ENCODE assay signal across 25 mouse cellular contexts in the genomic region with DNA sequence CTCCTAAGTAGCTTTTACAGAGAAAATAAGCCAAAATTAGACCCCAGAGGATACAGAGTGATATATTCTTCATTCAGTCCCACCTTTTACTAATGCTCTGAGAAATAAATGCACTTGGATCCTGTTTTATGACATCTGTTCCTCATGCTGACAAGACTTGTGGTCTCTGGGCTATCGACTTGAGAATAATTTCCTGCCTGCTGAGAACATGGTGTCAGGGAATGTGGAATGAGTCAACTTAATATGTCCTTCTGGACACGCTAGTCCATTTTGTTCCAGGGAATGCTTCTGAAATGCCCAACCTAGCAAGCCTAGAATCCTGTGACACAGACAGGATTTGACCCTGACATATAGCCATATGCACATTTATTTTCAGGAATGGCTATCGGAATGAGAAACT. TPM values are rescaled to one million over a fixed set of nuclear protein-coding genes. Genes with fewer than 3 reads are reported as not detected.
DNase-seq lines count a peak whose midpoint lies in the region; ATAC-seq and TF ChIP-seq lines count a peak whose summit lies in the region.
"Had no signal": no experiment of that assay in that cellular context is flagged by ENCODE, and none has a peak within 500 bp of the region (broad histone marks: within the 10 kb centered on the region; RNA-seq: fewer than 3 reads in every experiment).

No protein-coding gene starts in this region.

- no peak overlapping the region for H3K9ac ChIP-seq in liver, postnatal 0 days (replicated peaks)
- H3K9ac ChIP-seq: heart, embryonic 15.5 days; hindbrain, embryonic 13.5 days had no signal

- TF ChIP-seq CTCF in liver, postnatal 0 days (IDR thresholded peaks at IDR 0.05; ENCODE audit: low read depth): no peak

- no peaks in the 10 kb centered on the region for H3K27me3 ChIP-seq in liver, postnatal 0 days (ENCODE audit: insufficient read depth, low read length)
- H3K27me3 ChIP-seq: heart, embryonic 15.5 days; hindbrain, embryonic 13.5 days had no signal

- 70% methylated on average over 3 of the region's 3 CpGs for WGBS in liver, postnatal 0 days (ENCODE audit: insufficient replicate concordance)

- DNase-seq in cerebellum, postnatal 4 days (ENCODE audit: low spot score in 2 of 2): no peak
- DNase-seq in cerebellum, adult 8-10 months: peak; percentile 43
- peak; percentile 37 to 74 for DNase-seq in cerebellum, postnatal 14 days
- no peak for DNase-seq in spleen, adult 12 weeks (ENCODE audit: low spot score)
- no peak for DNase-seq in left cerebral cortex, postnatal 4 days
- no peak for DNase-seq in liver, postnatal 0 days
- DNase-seq: adrenal gland, postnatal 14 days; gastrocnemius, postnatal 36 days; heart, adult 18-20 months; heart, postnatal 14 days; kidney, adult 11 months had no signal

- no peaks in the 10 kb centered on the region for H3K9me3 ChIP-seq in liver, postnatal 0 days (ENCODE audit: low read length)
- H3K9me3 ChIP-seq: embryonic facial prominence, embryonic 10.5 days; forebrain, embryonic 10.5 days; heart, embryonic 10.5 days; heart, embryonic 15.5 days; hindbrain, embryonic 13.5 days had no signal

- intact Hi-C loops in left cerebral cortex, postnatal 4 days (cut with DNase I): no loop called here

- no peak overlapping the region for H3K4me2 ChIP-seq in liver, postnatal 0 days (ENCODE audit: low read depth, low read length)
- H3K4me2 ChIP-seq: heart, embryonic 15.5 days; hindbrain, embryonic 13.5 days had no signal

- H3K36me3 ChIP-seq in liver, postnatal 0 days (replicated peaks; ENCODE audit: insufficient read depth, low read length): no peaks in the 10 kb centered on the region
- H3K36me3 ChIP-seq: embryonic facial prominence, embryonic 10.5 days; forebrain, embryonic 10.5 days; heart, embryonic 10.5 days; heart, embryonic 15.5 days; hindbrain, embryonic 13.5 days had no signal

- peak; percentile 82 for ATAC-seq in cerebellum, adult (ENCODE audit: insufficient number of reproducible peaks, low FRiP score, low TSS enrichment)
- no peak for ATAC-seq in liver, postnatal 0 days
- ATAC-seq: forebrain, embryonic 14.5 days; hindbrain, postnatal 0 days had no signal

- no peaks in the 10 kb centered on the region for H3K4me1 ChIP-seq in liver, postnatal 0 days (ENCODE audit: insufficient read depth)
- H3K4me1 ChIP-seq: embryonic facial prominence, embryonic 10.5 days; forebrain, embryonic 10.5 days; heart, embryonic 15.5 days; hindbrain, embryonic 13.5 days had no signal

- no peak overlapping the region for H3K27ac ChIP-seq in liver, postnatal 0 days (ENCODE audit: low read depth)
- H3K27ac ChIP-seq: embryonic facial prominence, embryonic 10.5 days; forebrain, embryonic 10.5 days; heart, embryonic 10.5 days; heart, embryonic 15.5 days; hindbrain, embryonic 13.5 days; hindbrain, postnatal 0 days had no signal

- no peak for TF ChIP-seq EP300 in liver, postnatal 0 days (IDR thresholded peaks at IDR 0.05; ENCODE audit: low read depth)

- H3K4me3 ChIP-seq in liver, postnatal 0 days (ENCODE audit: low read depth, low read length): no peak overlapping the region
- H3K4me3 ChIP-seq: embryonic facial prominence, embryonic 10.5 days; forebrain, embryonic 10.5 days; heart, embryonic 10.5 days; heart, embryonic 15.5 days; hindbrain, embryonic 13.5 days had no signal

RNA-seq across cellular contexts. Expression of a gene that starts 22.0 kb away (rescaled TPM):
- not detected for total RNA-seq in left cerebral cortex, postnatal 4 days (2021)
- not detected in 2 replicates for polyA plus RNA-seq in liver, postnatal 0 days (2015; fragmentation: Nextera tagmentation; extraction: Ambion mirVana)
- total RNA-seq: adrenal gland, postnatal 14 days; gastrocnemius, adult 8-10 months; gastrocnemius, postnatal 36 days; heart, adult 18-20 months; heart, postnatal 14 days; hematopoietic stem cell, adult 5-6 weeks; hindbrain, postnatal 0 days; MEL had no signal
- polyA plus RNA-seq: C2C12; embryonic facial prominence, embryonic 10.5 days; embryonic facial prominence, embryonic 14.5 days; forebrain, embryonic 10.5 days; forebrain, embryonic 14.5 days; heart, embryonic 10.5 days; heart, embryonic 15.5 days; hindbrain, embryonic 13.5 days; hindbrain, postnatal 0 days; intestine, embryonic 14.5 days had no signal

Comparison
In these comparisons a context has a peak if more than half of its experiments do, and no peak if none do; other contexts are left out.
1. DNase-seq: peak in cerebellum, adult 8-10 months (single experiment) and cerebellum, postnatal 14 days (2 of 2); none in cerebellum, postnatal 4 days (0 of 2), spleen, adult 12 weeks (single experiment), left cerebral cortex, postnatal 4 days (single experiment) and liver, postnatal 0 days (single experiment).